In the genomic region with DNA sequence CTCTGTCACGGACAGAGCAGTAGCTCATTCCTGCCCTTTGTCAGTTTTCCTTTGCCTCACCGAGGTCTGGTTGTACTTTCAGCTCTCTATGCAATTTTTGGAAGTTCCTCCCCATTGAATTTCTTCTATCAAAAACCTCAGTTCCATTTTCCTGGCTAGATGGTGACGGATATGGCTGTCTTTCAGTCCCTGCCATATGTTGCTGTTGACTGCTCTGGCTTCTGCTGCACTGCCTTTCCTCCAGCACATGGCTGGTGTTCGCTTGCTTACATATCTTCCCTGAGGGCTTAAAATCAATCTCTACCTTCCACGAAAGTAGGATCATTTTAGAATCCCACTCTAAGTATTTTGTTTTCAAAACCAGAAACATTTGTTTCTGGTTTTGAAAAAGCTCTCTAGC, we compare ENCODE assay signal across 27 mouse cellular contexts. TPM values are rescaled to one million over a fixed set of nuclear protein-coding genes. Genes with fewer than 3 reads are reported as not detected.
A peak's percentile ranks its signal among the peaks of the same experiment; 100 is the strongest.
DNase-seq lines count a peak whose midpoint lies in the region; ATAC-seq lines count a peak whose summit lies in the region.
"Had no signal": no experiment of that assay in that cellular context is flagged by ENCODE, and none has a peak within 500 bp of the region (broad histone marks: within the 10 kb centered on the region; RNA-seq: fewer than 3 reads in every experiment).

No protein-coding gene starts in this region.

- peak; percentile 54; the same call in 1 of the 2 replicates for ATAC-seq in forebrain, embryonic 14.5 days
- no peak for ATAC-seq in forebrain, embryonic 12.5 days (ENCODE audit: low FRiP score)
- peak; percentile 94 for ATAC-seq in frontal cortex, adult (ENCODE audit: low TSS enrichment)
- ATAC-seq in midbrain, embryonic 11.5 days (ENCODE audit: low FRiP score) = no peak
- ATAC-seq in midbrain, embryonic 14.5 days (ENCODE audit: low FRiP score, low TSS enrichment) = no peak
- ATAC-seq: intestine, postnatal 0 days; Patski had no signal

- H3K36me3 ChIP-seq in forebrain, embryonic 14.5 days (ENCODE audit: control insufficient read depth, insufficient read depth, low read length) = no peaks in the 10 kb centered on the region
- no peaks in the 10 kb centered on the region for H3K36me3 ChIP-seq in forebrain, embryonic 12.5 days (replicated peaks)
- no peaks in the 10 kb centered on the region for H3K36me3 ChIP-seq in midbrain, embryonic 11.5 days (ENCODE audit: control insufficient read depth, insufficient read depth, low read length)
- no peaks in the 10 kb centered on the region for H3K36me3 ChIP-seq in midbrain, embryonic 14.5 days (ENCODE audit: control insufficient read depth, insufficient read depth, low read length)
- H3K36me3 ChIP-seq: heart, embryonic 15.5 days; hindbrain, embryonic 10.5 days; hindbrain, embryonic 15.5 days had no signal

- H3K27me3 ChIP-seq in forebrain, embryonic 14.5 days (replicated peaks; ENCODE audit: control insufficient read depth, insufficient read depth, low read length) = no peaks in the 10 kb centered on the region
- no peaks in the 10 kb centered on the region for H3K27me3 ChIP-seq in forebrain, embryonic 12.5 days
- no peaks in the 10 kb centered on the region for H3K27me3 ChIP-seq in midbrain, embryonic 11.5 days (ENCODE audit: control insufficient read depth, insufficient read depth, low read length)
- H3K27me3 ChIP-seq in midbrain, embryonic 14.5 days (ENCODE audit: control insufficient read depth, insufficient read depth, low read length) = no peaks in the 10 kb centered on the region
- H3K27me3 ChIP-seq: heart, embryonic 15.5 days; hindbrain, embryonic 15.5 days had no signal

- no peak overlapping the region for H3K9ac ChIP-seq in forebrain, embryonic 14.5 days (ENCODE audit: low read length)
- H3K9ac ChIP-seq in forebrain, embryonic 12.5 days = no peak overlapping the region
- no peak overlapping the region for H3K9ac ChIP-seq in midbrain, embryonic 11.5 days (ENCODE audit: low read length)
- H3K9ac ChIP-seq in midbrain, embryonic 14.5 days (replicated peaks; ENCODE audit: low read length) = no peak overlapping the region
- H3K9ac ChIP-seq: heart, embryonic 15.5 days; hindbrain, embryonic 15.5 days had no signal

- H3K4me3 ChIP-seq in forebrain, embryonic 14.5 days (ENCODE audit: low read depth, low read length) = no peak overlapping the region
- no peak overlapping the region for H3K4me3 ChIP-seq in forebrain, embryonic 12.5 days (replicated peaks)
- no peak overlapping the region for H3K4me3 ChIP-seq in midbrain, embryonic 11.5 days (ENCODE audit: low read depth, low read length)
- no peak overlapping the region for H3K4me3 ChIP-seq in midbrain, embryonic 14.5 days (replicated peaks; ENCODE audit: low read depth, low read length)
- H3K4me3 ChIP-seq: heart, adult 2 months; heart, embryonic 15.5 days; hindbrain, embryonic 10.5 days; hindbrain, embryonic 15.5 days had no signal

- no peaks in the 10 kb centered on the region for H3K4me1 ChIP-seq in forebrain, embryonic 14.5 days (ENCODE audit: control insufficient read depth, insufficient read depth, low read length)
- H3K4me1 ChIP-seq in forebrain, embryonic 12.5 days = peaks cover 17% of the 10 kb centered on the region
- H3K4me1 ChIP-seq in midbrain, embryonic 11.5 days (ENCODE audit: control insufficient read depth, insufficient read depth, low read length) = peaks cover 15% of the 10 kb centered on the region
- H3K4me1 ChIP-seq in midbrain, embryonic 14.5 days (ENCODE audit: control insufficient read depth, insufficient read depth, low read length) = peaks cover 5% of the 10 kb centered on the region; the same call in 1 of the 2 replicates
- H3K4me1 ChIP-seq: heart, embryonic 15.5 days; hindbrain, embryonic 15.5 days had no signal

- no peak overlapping the region for H3K4me2 ChIP-seq in forebrain, embryonic 14.5 days (ENCODE audit: low read length)
- H3K4me2 ChIP-seq in forebrain, embryonic 12.5 days = no peak overlapping the region
- H3K4me2 ChIP-seq in midbrain, embryonic 11.5 days = no peak overlapping the region
- no peak overlapping the region for H3K4me2 ChIP-seq in midbrain, embryonic 14.5 days (ENCODE audit: low read length)
- H3K4me2 ChIP-seq: heart, embryonic 11.5 days; heart, embryonic 15.5 days; hindbrain, embryonic 15.5 days had no signal

- no peak overlapping the region for H3K27ac ChIP-seq in forebrain, embryonic 14.5 days (ENCODE audit: low read depth, low read length)
- H3K27ac ChIP-seq in forebrain, embryonic 12.5 days = no peak overlapping the region
- no peak overlapping the region for H3K27ac ChIP-seq in midbrain, embryonic 11.5 days (ENCODE audit: low read depth, low read length)
- H3K27ac ChIP-seq in midbrain, embryonic 14.5 days (replicated peaks; ENCODE audit: low read depth, low read length) = no peak overlapping the region
- H3K27ac ChIP-seq: heart, adult 2 months; heart, embryonic 15.5 days; hindbrain, embryonic 10.5 days; hindbrain, embryonic 15.5 days had no signal

- no peaks in the 10 kb centered on the region for H3K9me3 ChIP-seq in forebrain, embryonic 14.5 days (replicated peaks; ENCODE audit: control insufficient read depth, low read length)
- H3K9me3 ChIP-seq in forebrain, embryonic 12.5 days = no peaks in the 10 kb centered on the region
- no peaks in the 10 kb centered on the region for H3K9me3 ChIP-seq in midbrain, embryonic 11.5 days (ENCODE audit: control insufficient read depth, low read length)
- no peaks in the 10 kb centered on the region for H3K9me3 ChIP-seq in midbrain, embryonic 14.5 days (ENCODE audit: control insufficient read depth, low read length)
- H3K9me3 ChIP-seq: heart, embryonic 15.5 days; hindbrain, embryonic 10.5 days; hindbrain, embryonic 15.5 days had no signal

- WGBS in forebrain, embryonic 14.5 days = 69% methylated on average over 5 of the region's 5 CpGs
- 86% methylated on average over 5 of the region's 5 CpGs for WGBS in forebrain, embryonic 12.5 days
- WGBS in midbrain, embryonic 11.5 days = 72% methylated on average over 5 of the region's 5 CpGs
- 79% methylated on average over 5 of the region's 5 CpGs for WGBS in midbrain, embryonic 14.5 days

- peak; percentile 42 for DNase-seq in forebrain, embryonic 14.5 days (ENCODE audit: low spot score)
- no peak for DNase-seq in frontal cortex, postnatal 10 days (ENCODE audit: low spot score in 2 of 2)
- peak; percentile 37 for DNase-seq in midbrain, embryonic 11.5 days (ENCODE audit: low spot score, missing footprints)
- DNase-seq in midbrain, embryonic 14.5 days = no peak
- peak; percentile 12 to 31 for DNase-seq in layer of hippocampus, postnatal 36 days
- no peak for DNase-seq in cerebellum, adult 9-10 months
- DNase-seq: adrenal gland, adult 2 months; adrenal gland, postnatal 25 days; cerebellum, adult 11 months; cerebellum, adult 8-10 months; cerebellum, postnatal 36 days; gastrocnemius, postnatal 14 days; heart, adult 2 months; kidney, adult 8-10 months had no signal

RNA-seq across cellular contexts. Expression of a gene that starts 16.5 kb away (rescaled TPM):
- not detected in 2 replicates for polyA plus RNA-seq in forebrain, embryonic 14.5 days (2014; fragmentation: Nextera tagmentation; extraction: Ambion mirVana)
- polyA plus RNA-seq in forebrain, embryonic 12.5 days (2016; fragmentation: Nextera tagmentation; extraction: Ambion mirVana) = not detected in 2 replicates
- polyA plus RNA-seq in midbrain, embryonic 11.5 days (2014; fragmentation: Nextera tagmentation; extraction: Ambion mirVana) = not detected in 2 replicates
- polyA plus RNA-seq in midbrain, embryonic 14.5 days (2014; fragmentation: Nextera tagmentation; extraction: Ambion mirVana) = not detected in 2 replicates
- not detected for total RNA-seq in layer of hippocampus, postnatal 36 days (2021)
- total RNA-seq: adrenal gland, adult 2 months; adrenal gland, postnatal 25 days; CH12.LX; gastrocnemius, adult 18-20 months; gastrocnemius, postnatal 14 days; heart, adult 2 months; heart, postnatal 25 days had no signal
- polyA plus RNA-seq: adrenal gland, adult 2 months; embryonic facial prominence, embryonic 11.5 days; frontal cortex, adult 2 months; heart, embryonic 11.5 days; heart, embryonic 15.5 days; hindbrain, embryonic 10.5 days; hindbrain, embryonic 15.5 days; intestine, postnatal 0 days; Patski had no signal

RNA-seq across cellular contexts. Expression of a gene that starts 28.8 kb away (rescaled TPM):
- polyA plus RNA-seq in forebrain, embryonic 14.5 days (2014; fragmentation: Nextera tagmentation; extraction: Ambion mirVana) = 9.4 and 10.2 TPM in 2 replicates
- polyA plus RNA-seq in forebrain, embryonic 12.5 days (2016; fragmentation: Nextera tagmentation; extraction: Ambion mirVana) = 11.9 and 12.7 TPM in 2 replicates
- polyA plus RNA-seq in midbrain, embryonic 11.5 days (2014; fragmentation: Nextera tagmentation; extraction: Ambion mirVana) = 13.4 and 16.5 TPM in 2 replicates
- polyA plus RNA-seq in midbrain, embryonic 14.5 days (2014; fragmentation: Nextera tagmentation; extraction: Ambion mirVana) = 12.3 and 13.8 TPM in 2 replicates
- 10 to 100 TPM; 17.4 to 18.7 TPM for total RNA-seq in layer of hippocampus, postnatal 36 days (2021)

RNA-seq across cellular contexts. Expression of a gene that starts 51.5 kb away (rescaled TPM):
- polyA plus RNA-seq in forebrain, embryonic 14.5 days (2014; fragmentation: Nextera tagmentation; extraction: Ambion mirVana) = 13.7 and 15.5 TPM in 2 replicates
- polyA plus RNA-seq in forebrain, embryonic 12.5 days (2016; fragmentation: Nextera tagmentation; extraction: Ambion mirVana) = 9.5 and 10.0 TPM in 2 replicates
- polyA plus RNA-seq in midbrain, embryonic 11.5 days (2014; fragmentation: Nextera tagmentation; extraction: Ambion mirVana) = 9.0 and 9.7 TPM in 2 replicates
- 11.4 and 15.4 TPM in 2 replicates for polyA plus RNA-seq in midbrain, embryonic 14.5 days (2014; fragmentation: Nextera tagmentation; extraction: Ambion mirVana)
- 10 to 100 TPM; 71.8 to 73.6 TPM for total RNA-seq in layer of hippocampus, postnatal 36 days (2021)

Comparison
In these comparisons a context has a peak if more than half of its experiments do, and no peak if none do; other contexts are left out.
1. ATAC-seq: peak in forebrain, embryonic 14.5 days (single experiment) and frontal cortex, adult (single experiment); none in forebrain, embryonic 12.5 days (single experiment), midbrain, embryonic 11.5 days (single experiment) and midbrain, embryonic 14.5 days (single experiment).
2. DNase-seq: peak in forebrain, embryonic 14.5 days (single experiment), midbrain, embryonic 11.5 days (single experiment) and layer of hippocampus, postnatal 36 days (2 of 2); none in frontal cortex, postnatal 10 days (0 of 2), midbrain, embryonic 14.5 days (single experiment) and cerebellum, adult 9-10 months (single experiment).